ENCODE assay signal across 8 mouse cellular contexts in genomic region chrX:100776494-100776893, GRCm38 (mm10). TPM values are rescaled to one million over a fixed set of nuclear protein-coding genes. Genes with fewer than 3 reads are reported as not detected.
DNase-seq lines count a peak whose midpoint lies in the region; ATAC-seq and TF ChIP-seq lines count a peak whose summit lies in the region.

No protein-coding gene starts in this region.

- no peak for ATAC-seq in heart, embryonic 14.5 days (ENCODE audit: insufficient number of reproducible peaks, insufficient read depth, low FRiP score, low read depth)
- 0 out of 2 replicates have a peak, but pooled peaks have one; percentile 16 for ATAC-seq in lung, embryonic 15.5 days (ENCODE audit: borderline replicate concordance, extremely low read depth, low FRiP score, low TSS enrichment)

- H3K9ac ChIP-seq in heart, embryonic 14.5 days (ENCODE audit: low read length), result no peak overlapping the region; the same call in 1 of the 2 replicates
- no peak overlapping the region for H3K9ac ChIP-seq in lung, embryonic 15.5 days

- DNase-seq in adrenal gland, adult 2 months, result peak; percentile 60
- peak; percentile 64 for DNase-seq in embryonic facial prominence, embryonic 10.5 days (ENCODE audit: low spot score)
- DNase-seq in kidney, postnatal 10 days, result peak; percentile 72
- peak; percentile 77 for DNase-seq in retina, embryonic 14.5 days (ENCODE audit: low spot score)
- no peak for DNase-seq in yolk sac, embryonic 10.5 days (ENCODE audit: low spot score)

- WGBS in embryonic facial prominence, embryonic 10.5 days, result 17% methylated on average over 9 of the region's 9 CpGs
- 20% methylated on average over 9 of the region's 9 CpGs for WGBS in heart, embryonic 14.5 days
- 14% methylated on average over 9 of the region's 9 CpGs for WGBS in lung, embryonic 15.5 days

- H3K4me1 ChIP-seq in E14TG2a.4 (replicated peaks; ENCODE audit: low read depth, low read length), result peaks cover 40% of the 10 kb centered on the region
- peaks cover 18% of the 10 kb centered on the region for H3K4me1 ChIP-seq in embryonic facial prominence, embryonic 10.5 days
- H3K4me1 ChIP-seq in heart, embryonic 14.5 days (ENCODE audit: control insufficient read depth in 2 of 2, insufficient read depth in 2 of 2, low read length in 2 of 2), result no peaks in the 10 kb centered on the region; a peak in 2 of 4 replicates
- peaks cover 4% of the 10 kb centered on the region for H3K4me1 ChIP-seq in lung, embryonic 15.5 days

- peak; percentile 80 for TF ChIP-seq CTCF in E14TG2a.4 (conservative IDR thresholded peaks at IDR 0.05; ENCODE audit: low read length)

- peak overlapping the region; percentile 81 for H3K4me3 ChIP-seq in E14TG2a.4 (replicated peaks; ENCODE audit: low read length)
- H3K4me3 ChIP-seq in embryonic facial prominence, embryonic 10.5 days, result peak overlapping the region; percentile 69
- peak overlapping the region; percentile 60 to 64 for H3K4me3 ChIP-seq in heart, embryonic 14.5 days (ENCODE audit: control insufficient read depth in 1 of 2, insufficient read depth in 1 of 2, low read depth in 1 of 2, low read length in 2 of 2)
- H3K4me3 ChIP-seq in lung, embryonic 15.5 days, result peak overlapping the region; percentile 58

- H3K9me3 ChIP-seq in E14TG2a.4 (ENCODE audit: low read length), result no peaks in the 10 kb centered on the region
- no peaks in the 10 kb centered on the region for H3K9me3 ChIP-seq in embryonic facial prominence, embryonic 10.5 days
- no peaks in the 10 kb centered on the region for H3K9me3 ChIP-seq in heart, embryonic 14.5 days (ENCODE audit: control insufficient read depth, low read length)
- no peaks in the 10 kb centered on the region for H3K9me3 ChIP-seq in lung, embryonic 15.5 days

- peak overlapping the region; percentile 95 for H3K27ac ChIP-seq in embryonic facial prominence, embryonic 10.5 days (replicated peaks)
- H3K27ac ChIP-seq in heart, embryonic 14.5 days (replicated peaks in 1 of 2; ENCODE audit: control insufficient read depth in 1 of 2, insufficient read depth in 1 of 2, low read depth in 2 of 2, low read length in 2 of 2), result peak overlapping the region; percentile 18 to 83; a peak in 3 of 4 replicates
- H3K27ac ChIP-seq in lung, embryonic 15.5 days, result peak overlapping the region; percentile 83

- peak overlapping the region; percentile 68 for H3K4me2 ChIP-seq in heart, embryonic 14.5 days (ENCODE audit: low read length)
- H3K4me2 ChIP-seq in lung, embryonic 15.5 days, result peak overlapping the region; percentile 57

- no peaks in the 10 kb centered on the region for H3K27me3 ChIP-seq in E14TG2a.4 (ENCODE audit: insufficient read depth, low read length)
- peaks cover 34% of the 10 kb centered on the region for H3K27me3 ChIP-seq in embryonic facial prominence, embryonic 10.5 days (replicated peaks; ENCODE audit: low read depth, poor library complexity, severe bottlenecking)
- no peaks in the 10 kb centered on the region for H3K27me3 ChIP-seq in heart, embryonic 14.5 days (ENCODE audit: control insufficient read depth, insufficient read depth, low read length)
- H3K27me3 ChIP-seq in lung, embryonic 15.5 days, result no peaks in the 10 kb centered on the region

- H3K36me3 ChIP-seq in E14TG2a.4 (ENCODE audit: insufficient read depth, low read length), result no peaks in the 10 kb centered on the region
- H3K36me3 ChIP-seq in embryonic facial prominence, embryonic 10.5 days (replicated peaks), result no peaks in the 10 kb centered on the region
- no peaks in the 10 kb centered on the region for H3K36me3 ChIP-seq in heart, embryonic 14.5 days (ENCODE audit: control insufficient read depth, insufficient read depth, low read length)
- no peaks in the 10 kb centered on the region for H3K36me3 ChIP-seq in lung, embryonic 15.5 days

RNA-seq across cellular contexts. Expression of gene Dlg3, which starts 9.0 kb away (rescaled TPM):
- total RNA-seq in adrenal gland, adult 2 months (2021), result 10 to 100 TPM; 33.3 to 48.6 TPM
- polyA plus RNA-seq in adrenal gland, adult 2 months (2012; rRNA removed), result 7.1 TPM in 2 replicates
- polyA plus RNA-seq in embryonic facial prominence, embryonic 10.5 days (2016; fragmentation: Nextera tagmentation; extraction: Ambion mirVana), result 14.1 and 14.4 TPM in 2 replicates
- 1.9 and 2.5 TPM in 2 replicates for polyA plus RNA-seq in heart, embryonic 14.5 days (2014; fragmentation: Nextera tagmentation; extraction: Ambion mirVana)
- 2.7 and 4.0 TPM in 2 replicates for polyA plus RNA-seq in lung, embryonic 15.5 days (2015; fragmentation: Nextera tagmentation; extraction: Ambion mirVana)

RNA-seq across cellular contexts. Expression of gene Gdpd2, which starts 46.8 kb away (rescaled TPM):
- total RNA-seq in adrenal gland, adult 2 months (2021), result under 1 TPM; 0.17 to 0.20 TPM
- 0.60 and 0.86 TPM in 2 replicates for polyA plus RNA-seq in adrenal gland, adult 2 months (2012; rRNA removed)
- polyA plus RNA-seq in embryonic facial prominence, embryonic 10.5 days (2016; fragmentation: Nextera tagmentation; extraction: Ambion mirVana), result 2.7 and 3.1 TPM in 2 replicates
- 0.62 and 0.75 TPM in 2 replicates for polyA plus RNA-seq in heart, embryonic 14.5 days (2014; fragmentation: Nextera tagmentation; extraction: Ambion mirVana)
- 0.29 and 0.44 TPM in 2 replicates for polyA plus RNA-seq in lung, embryonic 15.5 days (2015; fragmentation: Nextera tagmentation; extraction: Ambion mirVana)
